Mouse (Mus musculus): Measurements from ENCODE around the gene Zbtb1.

- TF ChIP-seq CTCF (IDR thresholded peaks at IDR 0.05; ENCODE audit: borderline replicate concordance, extremely low read depth, insufficient read depth, insufficient read length) = no peak
- TF ChIP-seq POLR2A (IDR thresholded peaks at IDR 0.05; ENCODE audit: borderline replicate concordance, extremely low read depth, insufficient read depth, insufficient read length, poor library complexity, severe bottlenecking) = no peak
Observed at GRCm38 (mm10) chr12:76392979-76393378, 22.9 kb downstream of the Zbtb1 start.

Measured in brain, embryonic 14.5 days (tissue).